Mouse (Mus musculus) testis, adult 2 months (tissue): ENCODE measurements around the gene Zfhx3.

ENCODE experiments used
- CTCF ChIP-seq: fragments of 200-500 bp; IDR thresholded peaks from 2 replicates; pipeline ENCODE4 v1.5.1; 2012; ENCODE audit warnings: low read depth, mild to moderate bottlenecking, inconsistent platforms, low read length, moderate library complexity; ENCODE audit not compliant: control insufficient read depth, insufficient read depth, insufficient replicate concordance
- POLR2A ChIP-seq: fragments of 200-500 bp; IDR thresholded peaks from 2 replicates; pipeline ENCODE4 v1.6.1; 2012; ENCODE audit warnings: low read depth, mild to moderate bottlenecking, inconsistent platforms, low read length, moderate library complexity; ENCODE audit not compliant: control insufficient read depth

- no peak for TF ChIP-seq CTCF
- TF ChIP-seq POLR2A, result no peak
These were observed 1042.5 kb downstream of the Zfhx3 start for GRCm38 (mm10) chr8:108984904-108985303.
